In genomic region chr12:13291453-13291852, GRCm38 (mm10) we compare ENCODE assay signal across 19 mouse cellular contexts.
"Had no signal": no experiment of that assay in that cellular context is flagged by ENCODE, and none has a peak within 500 bp of the region (broad histone marks: within the 10 kb centered on the region; RNA-seq: fewer than 3 reads in every experiment).

No protein-coding gene starts in this region.

- H3K9ac ChIP-seq: lung, embryonic 14.5 days; midbrain, embryonic 12.5 days; neural tube, embryonic 13.5 days; neural tube, embryonic 15.5 days had no signal

- H3K4me3 ChIP-seq: midbrain, embryonic 10.5 days; midbrain, embryonic 12.5 days; myocyte; neural tube, embryonic 13.5 days; neural tube, embryonic 15.5 days had no signal

- H3K4me1 ChIP-seq: midbrain, embryonic 10.5 days; midbrain, embryonic 12.5 days; neural tube, embryonic 13.5 days; neural tube, embryonic 15.5 days had no signal

- H3K9me3 ChIP-seq: midbrain, embryonic 10.5 days; midbrain, embryonic 12.5 days; neural tube, embryonic 13.5 days; neural tube, embryonic 15.5 days had no signal

- H3K27ac ChIP-seq: midbrain, embryonic 10.5 days; midbrain, embryonic 12.5 days; neural tube, embryonic 13.5 days; neural tube, embryonic 15.5 days had no signal

- ATAC-seq: midbrain, embryonic 16.5 days had no signal

- H3K27me3 ChIP-seq: midbrain, embryonic 12.5 days; neural tube, embryonic 13.5 days; neural tube, embryonic 15.5 days had no signal

- DNase-seq: lung, adult 18-20 months; lung, embryonic 14.5 days; lung, postnatal 10 days; lung, postnatal 4 days; midbrain, embryonic 14.5 days; retina, postnatal 1 day; right cerebral cortex, adult 18-20 months; right cerebral cortex, postnatal 25 days; right cerebral cortex, postnatal 4 days; spleen, adult 18-20 months; thymus, adult 18-20 months; thymus, postnatal 14 days; thymus, postnatal 36 days had no signal

- H3K4me2 ChIP-seq: lung, embryonic 14.5 days; midbrain, embryonic 12.5 days; neural tube, embryonic 13.5 days; neural tube, embryonic 15.5 days had no signal
